Mouse (Mus musculus) lung, adult 2 months (tissue): ENCODE data around the gene Aes. TPM values are rescaled to one million over a fixed set of nuclear protein-coding genes. Genes with fewer than 3 reads are reported as not detected.
A peak's percentile ranks its signal among the peaks of the same experiment; 100 is the strongest.

Experiments
- DNase-seq: peaks from one replicate; pipeline ENCODE4 v3.0.0; 2022
- H3K4me1 ChIP-seq: fragments of 200-500 bp; 2 replicates; pipeline ENCODE4 v1.6.1; 2011; ENCODE audit warnings: low read length; ENCODE audit not compliant: control insufficient read depth, insufficient read depth
- H3K4me3 ChIP-seq: fragments of 200-500 bp; replicated peaks from 2 replicates; pipeline ENCODE3; 2011; ENCODE audit warnings: low read depth, mild to moderate bottlenecking, control low read depth, low read length; ENCODE audit errors: extremely low read depth
- CTCF ChIP-seq: fragments of 200-500 bp; IDR thresholded peaks from 2 replicates; pipeline ENCODE4 v1.5.1; 2011; ENCODE audit warnings: mild to moderate bottlenecking, low read length, control low read depth; ENCODE audit not compliant: insufficient read depth
- POLR2A ChIP-seq: fragments of 200-500 bp; IDR thresholded peaks from 2 replicates; pipeline ENCODE4 v1.6.1; 2011; ENCODE audit warnings: low read depth, mild to moderate bottlenecking, control low read depth, low read length, borderline replicate concordance; ENCODE audit errors: extremely low read depth
- WGBS: fragments of 180-500 bp; shearing (Covaris S2); methylation state at CpG from one replicate; pipeline ENCODE4 v1.1.7; 2018; 5-methylcytosine and 5-hydroxymethylcytosine counted together
- polyA plus RNA-seq: library from polyadenylated mRNA; depleted of rRNA; stranded (reverse); fragments of >200 nt; gene quantifications from 2 replicates; pipeline ENCODE4 v1.2.3, GENCODE M21; 2012

Aes gene
- polyA plus RNA-seq, 1 experiment, result 1,275 TPM

- Histone ChIP-seq H3K4me1 (peaks cover 17% of the 10 kb centered on the region), H3K4me3 (peak within 1 kb of the TSS; percentile 38)
- WGBS, result 30% methylated on average over 9 of the region's 9 CpGs
- TF ChIP-seq CTCF (no peak), POLR2A (no peak)
- DNase-seq, result peak; percentile 26
These were observed 35.2 kb upstream of the Aes start, which contains the start of gene Gna15 for GRCm38 (mm10) chr10:81524051-81524605. Gna15 (minus strand) TSS chr10:81524225.

- no peak for DNase-seq
- Histone ChIP-seq H3K4me3 (no peak overlapping the region), H3K4me1 (peaks cover 11% of the 10 kb centered on the region; the same call in 1 of the 2 replicates)
- TF ChIP-seq POLR2A, result no peak
- TF ChIP-seq CTCF, result no peak
- 28% methylated on average over 13 of the region's 13 CpGs for WGBS
These were observed 34.1 kb upstream of the Aes start for GRCm38 (mm10) chr10:81525017-81525694.

- H3K4me1 ChIP-seq, result peaks cover 11% of the 10 kb centered on the region; the same call in 1 of the 2 replicates
- peak; percentile 89 for DNase-seq
- TF ChIP-seq CTCF (peak; percentile 100), POLR2A (no peak)
- 8% methylated on average over 14 of the region's 14 CpGs for WGBS
- H3K4me3 ChIP-seq, result no peak overlapping the region
These were observed 32.5 kb upstream of the Aes start for GRCm38 (mm10) chr10:81526779-81527178.

GRCm38 (mm10) chr10:81534826-81535225 lies 24.5 kb upstream of the Aes start:
- TF ChIP-seq POLR2A, result no peak
- no peak for TF ChIP-seq CTCF
- no peaks in the 10 kb centered on the region for H3K4me1 ChIP-seq
- 67% methylated on average over 16 of the region's 16 CpGs for WGBS
- no peak for DNase-seq
- no peak overlapping the region for H3K4me3 ChIP-seq

- TF ChIP-seq POLR2A (no peak), CTCF (peak; percentile 39)
- WGBS, result 77% methylated on average over 6 of the region's 6 CpGs
- DNase-seq, result no peak
These were observed 22.6 kb upstream of the Aes start for GRCm38 (mm10) chr10:81536734-81537133.

DNA sequence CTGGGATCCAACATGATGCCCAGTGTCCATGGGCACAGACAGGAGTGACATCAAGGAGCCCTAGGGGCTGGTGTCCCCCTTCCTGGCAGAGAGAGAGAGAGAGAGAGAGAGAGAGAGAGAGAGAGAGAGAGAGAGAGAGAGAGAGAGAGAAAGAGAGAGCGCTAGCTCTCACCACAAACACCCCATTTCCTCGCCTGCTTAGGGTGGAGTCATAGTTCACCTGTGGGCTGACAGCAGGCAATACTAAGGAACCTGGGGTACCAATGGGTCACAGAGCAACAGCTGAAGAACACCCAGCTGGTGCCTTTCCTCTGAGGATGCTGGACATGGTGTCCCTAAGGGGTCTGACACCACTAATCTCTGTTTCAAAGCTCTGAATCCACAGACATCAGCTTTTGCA lies 21.9 kb upstream of the Aes start:
- no peak for DNase-seq
- 83% methylated on average over 2 of the region's 2 CpGs for WGBS
- TF ChIP-seq POLR2A, result no peak
- H3K4me1 ChIP-seq, result peaks cover 17% of the 10 kb centered on the region
- H3K4me3 ChIP-seq, result no peak overlapping the region

More at GRCm38 (mm10) chr10:81536734-81537133, 22.6 kb upstream of the Aes start:
- peaks cover 11% of the 10 kb centered on the region for H3K4me1 ChIP-seq
- no peak overlapping the region for H3K4me3 ChIP-seq

- no peak for DNase-seq
- no peak for TF ChIP-seq POLR2A
- Histone ChIP-seq H3K4me1 (peaks cover 26% of the 10 kb centered on the region), H3K4me3 (no peak overlapping the region)
- 64% methylated on average over 3 of the region's 3 CpGs for WGBS
These were observed 20.8 kb upstream of the Aes start for GRCm38 (mm10) chr10:81538321-81539048.

DNA sequence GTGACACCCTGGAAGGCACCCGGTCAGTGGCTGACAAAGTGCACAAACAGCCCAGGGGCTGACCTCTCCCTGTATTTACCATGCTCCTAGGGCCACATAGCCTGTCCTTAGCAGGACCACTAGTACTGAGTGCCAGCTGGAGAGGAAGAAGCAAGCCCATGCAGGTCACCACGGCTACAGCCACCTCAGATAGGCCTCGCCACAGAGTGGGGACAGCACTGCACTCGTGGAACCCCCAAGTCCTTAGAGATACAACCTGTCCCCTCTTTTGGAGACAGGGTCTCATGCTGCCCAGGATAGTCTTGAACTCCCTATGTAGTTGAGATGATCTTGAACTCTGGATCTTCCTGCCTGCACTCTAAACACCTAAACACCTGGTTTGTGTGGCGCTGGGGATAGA lies 17.9 kb upstream of the Aes start:
- no peak overlapping the region for H3K4me3 ChIP-seq

DNA sequence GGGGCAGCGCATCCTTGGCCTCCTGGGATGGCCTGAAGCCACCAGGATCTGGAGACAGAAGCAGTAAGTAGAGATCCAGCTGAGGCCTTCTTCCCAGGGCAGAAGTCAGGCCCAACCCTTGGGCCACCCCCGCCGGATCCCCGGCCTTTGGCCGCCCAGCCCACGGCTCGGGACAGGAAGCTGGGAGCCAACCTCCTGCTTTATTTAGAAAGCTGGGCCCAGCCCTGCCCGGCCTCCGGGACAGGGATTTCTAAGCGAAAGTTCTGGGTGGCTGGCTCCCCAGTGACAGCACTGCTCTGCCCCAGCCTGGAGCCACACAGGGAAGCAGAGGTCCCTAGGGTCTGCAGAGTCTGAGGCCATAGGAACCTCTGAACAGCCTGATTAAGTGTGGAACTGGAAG lies 17.5 kb upstream of the Aes start:
- H3K4me1 ChIP-seq, result peaks cover 32% of the 10 kb centered on the region
- TF ChIP-seq CTCF (no peak), POLR2A (no peak)
- peak; percentile 35 for DNase-seq
- 36% methylated on average over 10 of the region's 10 CpGs for WGBS
- H3K4me3 ChIP-seq, result peak overlapping the region; percentile 31

More for the DNA sequence above, 17.9 kb upstream of the Aes start:
- TF ChIP-seq POLR2A, result no peak
- TF ChIP-seq CTCF, result no peak
- peaks cover 32% of the 10 kb centered on the region for H3K4me1 ChIP-seq
- WGBS, result 53% methylated on average over 5 of the region's 5 CpGs
- no peak for DNase-seq
